8 mouse cellular contexts compared by ENCODE assay signal in the genomic region with DNA sequence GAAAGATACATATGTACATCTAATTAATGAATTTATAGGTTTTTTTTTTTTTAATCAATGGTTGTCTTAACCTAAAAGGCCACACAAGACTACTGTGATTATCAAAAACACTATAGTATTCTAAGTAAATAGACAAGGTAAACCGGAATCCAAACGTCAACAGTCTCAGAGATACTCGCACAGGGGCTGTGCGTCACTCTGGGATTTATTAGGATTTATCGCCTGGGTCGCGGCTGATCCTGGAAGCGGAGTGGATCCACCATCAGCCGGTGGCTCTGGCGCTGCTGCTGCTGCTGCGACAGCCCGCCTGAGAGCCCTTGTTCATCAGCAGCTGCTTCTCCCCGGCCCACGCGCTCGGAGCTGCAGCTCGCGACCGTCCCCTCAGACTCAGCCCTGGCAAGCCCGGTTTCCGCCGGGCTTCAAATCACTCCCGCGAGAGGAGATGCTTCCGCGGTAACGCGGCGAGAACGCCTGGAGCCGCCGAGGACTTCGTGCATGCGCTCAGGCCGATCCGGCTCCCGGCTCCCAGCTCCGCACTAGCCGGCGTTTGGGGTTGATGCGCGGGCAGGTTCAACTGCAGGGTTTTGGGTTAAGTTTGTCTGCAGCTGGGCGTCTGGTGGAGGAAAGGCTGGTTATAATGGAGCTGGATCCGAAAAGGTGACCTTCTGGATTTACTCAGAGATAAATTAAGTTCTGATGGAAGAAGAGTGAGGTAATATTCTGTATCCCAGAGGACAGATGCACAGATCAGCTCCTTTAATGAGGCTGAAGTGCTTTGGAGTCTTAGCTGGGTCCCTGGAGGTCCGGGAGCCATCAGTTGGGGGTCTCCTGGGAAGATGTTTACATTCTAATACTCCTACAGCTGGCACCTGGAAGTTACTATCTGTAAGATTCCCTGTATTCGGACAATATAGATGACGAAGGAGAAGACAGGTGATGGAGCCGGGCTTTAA. TPM values are rescaled to one million over a fixed set of nuclear protein-coding genes. Genes with fewer than 3 reads are reported as not detected.
A peak's percentile ranks its signal among the peaks of the same experiment; 100 is the strongest.
DNase-seq lines count a peak whose midpoint lies in the region; ATAC-seq lines count a peak whose summit lies in the region.

No protein-coding gene starts in this region.

- WGBS in hindbrain, embryonic 15.5 days: 4% methylated on average over 48 of the region's 48 CpGs

- peak overlapping the region; percentile 58 for H3K4me2 ChIP-seq in hindbrain, embryonic 15.5 days

- peak overlapping the region; percentile 47 for H3K4me3 ChIP-seq in hindbrain, embryonic 15.5 days

- no peaks in the 10 kb centered on the region for H3K27me3 ChIP-seq in hindbrain, embryonic 15.5 days

- H3K9ac ChIP-seq in hindbrain, embryonic 15.5 days: peak overlapping the region; percentile 55

- no peaks in the 10 kb centered on the region for H3K36me3 ChIP-seq in hindbrain, embryonic 15.5 days

- peak; percentile 98 for ATAC-seq in hindbrain, embryonic 15.5 days (ENCODE audit: low FRiP score, low read depth)

- peak; percentile 63 for DNase-seq in NIH3T3 (ENCODE audit: low read depth)
- DNase-seq in cerebellum, postnatal 25 days: peak; percentile 71 to 83
- peak; percentile 61 for DNase-seq in gastrocnemius, adult 18-20 months (ENCODE audit: low spot score)
- DNase-seq in layer of hippocampus, postnatal 36 days: peak; percentile 74 to 83
- peak; percentile 83 for DNase-seq in lung, postnatal 14 days
- DNase-seq in ovary, postnatal 36 days (ENCODE audit: low spot score): peak; percentile 83
- DNase-seq in thymus, postnatal 10 days (ENCODE audit: low spot score in 2 of 2): peak; percentile 81 to 83

- H3K4me1 ChIP-seq in hindbrain, embryonic 15.5 days (replicated peaks): peaks cover 3% of the 10 kb centered on the region

- H3K9me3 ChIP-seq in hindbrain, embryonic 15.5 days: no peaks in the 10 kb centered on the region

- peak overlapping the region; percentile 76 for H3K27ac ChIP-seq in hindbrain, embryonic 15.5 days (replicated peaks)

RNA-seq across cellular contexts. Expression of a gene that starts 10.7 kb away (rescaled TPM):
- not detected for total RNA-seq in gastrocnemius, adult 18-20 months (2021)
- polyA plus RNA-seq in hindbrain, embryonic 15.5 days (2015; fragmentation: Nextera tagmentation; extraction: Ambion mirVana): 0.05 and 0.13 TPM in 2 replicates
- total RNA-seq in layer of hippocampus, postnatal 36 days (2021): not detected

RNA-seq across cellular contexts. Expression of a gene that starts 13.4 kb away (rescaled TPM):
- total RNA-seq in gastrocnemius, adult 18-20 months (2021): 10 to 100 TPM; 31.5 to 38.6 TPM
- 74.1 and 74.4 TPM in 2 replicates for polyA plus RNA-seq in hindbrain, embryonic 15.5 days (2015; fragmentation: Nextera tagmentation; extraction: Ambion mirVana)
- 10 to 100 TPM; 92.2 to 98.8 TPM for total RNA-seq in layer of hippocampus, postnatal 36 days (2021)

Comparison
In these comparisons a context has a peak if more than half of its experiments do, and no peak if none do; other contexts are left out.
1. Peak in every context shown above with its lines: DNase-seq, ATAC-seq, H3K4me3 ChIP-seq and H3K27ac ChIP-seq.